Mouse (Mus musculus): ENCODE results near the gene Mag. TPM values are rescaled to one million over a fixed set of nuclear protein-coding genes. Genes with fewer than 3 reads are reported as not detected.

Mag gene
- polyA plus RNA-seq, 1 experiment: 0.48 TPM

- TF ChIP-seq CTCF (IDR thresholded peaks at IDR 0.05; ENCODE audit: extremely low read depth, insufficient read length, insufficient replicate concordance, low read depth, low read length) (no peak), POLR2A (IDR thresholded peaks at IDR 0.05; ENCODE audit: low read depth, low read length) (no peak)
- H3K4me3 ChIP-seq (ENCODE audit: low read depth, low read length): no peak overlapping the region
- peak overlapping the region; percentile 42; the same call in 1 of the 2 replicates for H3K27ac ChIP-seq (ENCODE audit: insufficient read depth, low read depth, low read length)
- peaks cover 2% of the 10 kb centered on the region; the same call in 1 of the 2 replicates for H3K4me1 ChIP-seq (ENCODE audit: control insufficient read depth, insufficient read depth, insufficient read length, low read length)
- WGBS: 78% methylated on average over 14 of the region's 14 CpGs
- no peaks in the 10 kb centered on the region for H3K36me3 ChIP-seq (ENCODE audit: control insufficient read depth, insufficient read depth, low read length)
- no peaks in the 10 kb centered on the region for H3K27me3 ChIP-seq (ENCODE audit: control insufficient read depth, insufficient read depth, low read length)
Measured at GRCm38 (mm10) chr7:30887568-30888188, 27.0 kb downstream of the Mag start.

- Histone ChIP-seq H3K4me1 (ENCODE audit: control insufficient read depth, insufficient read depth, insufficient read length, low read length) (peaks cover 2% of the 10 kb centered on the region; the same call in 1 of the 2 replicates), H3K27ac (ENCODE audit: insufficient read depth, low read depth, low read length) (0 out of 2 replicates have a peak overlapping the region, but pooled peaks have one; percentile 12), H3K27me3 (ENCODE audit: control insufficient read depth, insufficient read depth, low read length) (no peaks in the 10 kb centered on the region), H3K36me3 (ENCODE audit: control insufficient read depth, insufficient read depth, low read length) (no peaks in the 10 kb centered on the region), H3K4me3 (ENCODE audit: low read depth, low read length) (no peak overlapping the region)
- TF ChIP-seq CTCF (IDR thresholded peaks at IDR 0.05; ENCODE audit: extremely low read depth, insufficient read length, insufficient replicate concordance, low read depth, low read length) (no peak), POLR2A (IDR thresholded peaks at IDR 0.05; ENCODE audit: low read depth, low read length) (no peak)
- 78% methylated on average over 4 of the region's 4 CpGs for WGBS
Measured at GRCm38 (mm10) chr7:30886852-30887251, 27.8 kb downstream of the Mag start.

GRCm38 (mm10) chr7:30884047-30884446 lies 30.6 kb downstream of the Mag start:
- Histone ChIP-seq H3K4me3 (ENCODE audit: low read depth, low read length) (no peak overlapping the region), H3K27me3 (ENCODE audit: control insufficient read depth, insufficient read depth, low read length) (no peaks in the 10 kb centered on the region), H3K4me1 (ENCODE audit: control insufficient read depth, insufficient read depth, insufficient read length, low read length) (no peaks in the 10 kb centered on the region)

GRCm38 (mm10) chr7:30881367-30881766 lies 33.3 kb downstream of the Mag start:
- TF ChIP-seq POLR2A (IDR thresholded peaks at IDR 0.05; ENCODE audit: low read depth, low read length): no peak

More at GRCm38 (mm10) chr7:30884047-30884446, 30.6 kb downstream of the Mag start:
- Histone ChIP-seq H3K27ac (ENCODE audit: insufficient read depth, low read depth, low read length) (no peak overlapping the region), H3K36me3 (ENCODE audit: control insufficient read depth, insufficient read depth, low read length) (no peaks in the 10 kb centered on the region)
- no peak for TF ChIP-seq CTCF (IDR thresholded peaks at IDR 0.05; ENCODE audit: extremely low read depth, insufficient read length, insufficient replicate concordance, low read depth, low read length)
- no peak for TF ChIP-seq POLR2A (IDR thresholded peaks at IDR 0.05; ENCODE audit: low read depth, low read length)

GRCm38 (mm10) chr7:30880176-30880575 lies 34.5 kb downstream of the Mag start, which contains the start of gene Cd22:
Gene Cd22 (minus strand): TSS chr7:30880342.
- TF ChIP-seq POLR2A (IDR thresholded peaks at IDR 0.05; ENCODE audit: low read depth, low read length): no peak
- no peak for TF ChIP-seq CTCF (IDR thresholded peaks at IDR 0.05; ENCODE audit: extremely low read depth, insufficient read length, insufficient replicate concordance, low read depth, low read length)
- H3K27me3 ChIP-seq (ENCODE audit: control insufficient read depth, insufficient read depth, low read length): no peaks in the 10 kb centered on the region
- 0 out of 2 replicates have a peak within 1 kb of the TSS, but pooled peaks have one; percentile 11 for H3K27ac ChIP-seq (ENCODE audit: insufficient read depth, low read depth, low read length)
- peak within 1 kb of the TSS; percentile 46 for H3K4me3 ChIP-seq (ENCODE audit: low read depth, low read length)
- no peaks in the 10 kb centered on the region for H3K4me1 ChIP-seq (ENCODE audit: control insufficient read depth, insufficient read depth, insufficient read length, low read length)
- WGBS: 42% methylated on average over 7 of the region's 7 CpGs
- no peaks in the 10 kb centered on the region for H3K36me3 ChIP-seq (ENCODE audit: control insufficient read depth, insufficient read depth, low read length)

More at GRCm38 (mm10) chr7:30881367-30881766, 33.3 kb downstream of the Mag start:
- no peaks in the 10 kb centered on the region for H3K27me3 ChIP-seq (ENCODE audit: control insufficient read depth, insufficient read depth, low read length)
- no peak overlapping the region for H3K4me3 ChIP-seq (ENCODE audit: low read depth, low read length)
- no peaks in the 10 kb centered on the region for H3K36me3 ChIP-seq (ENCODE audit: control insufficient read depth, insufficient read depth, low read length)
- WGBS: 76% methylated on average over 3 of the region's 3 CpGs
- no peak overlapping the region for H3K27ac ChIP-seq (ENCODE audit: insufficient read depth, low read depth, low read length)
- no peaks in the 10 kb centered on the region for H3K4me1 ChIP-seq (ENCODE audit: control insufficient read depth, insufficient read depth, insufficient read length, low read length)

- no peaks in the 10 kb centered on the region for H3K27me3 ChIP-seq (ENCODE audit: control insufficient read depth, insufficient read depth, low read length)
- H3K27ac ChIP-seq (ENCODE audit: insufficient read depth, low read depth, low read length): 0 out of 2 replicates have a peak overlapping the region, but pooled peaks have one; percentile 11
- TF ChIP-seq CTCF (IDR thresholded peaks at IDR 0.05; ENCODE audit: extremely low read depth, insufficient read length, insufficient replicate concordance, low read depth, low read length): no peak
- TF ChIP-seq POLR2A (IDR thresholded peaks at IDR 0.05; ENCODE audit: low read depth, low read length): no peak
- H3K4me3 ChIP-seq (ENCODE audit: low read depth, low read length): peak overlapping the region; percentile 46
- no peaks in the 10 kb centered on the region for H3K36me3 ChIP-seq (ENCODE audit: control insufficient read depth, insufficient read depth, low read length)
- 83% methylated on average over 6 of the region's 6 CpGs for WGBS
- no peaks in the 10 kb centered on the region for H3K4me1 ChIP-seq (ENCODE audit: control insufficient read depth, insufficient read depth, insufficient read length, low read length)
Measured at GRCm38 (mm10) chr7:30878950-30879349, 35.7 kb downstream of the Mag start.

GRCm38 (mm10) chr7:30873083-30873482 lies 41.6 kb downstream of the Mag start:
- no peak overlapping the region for H3K27ac ChIP-seq (ENCODE audit: insufficient read depth, low read depth, low read length)
- 13% methylated on average over 15 of the region's 15 CpGs for WGBS

More at GRCm38 (mm10) chr7:30873083-30873482, 41.6 kb downstream of the Mag start:
- H3K36me3 ChIP-seq (ENCODE audit: control insufficient read depth, insufficient read depth, low read length): no peaks in the 10 kb centered on the region
- no peaks in the 10 kb centered on the region for H3K27me3 ChIP-seq (ENCODE audit: control insufficient read depth, insufficient read depth, low read length)
- peaks cover 3% of the 10 kb centered on the region; the same call in 1 of the 2 replicates for H3K4me1 ChIP-seq (ENCODE audit: control insufficient read depth, insufficient read depth, insufficient read length, low read length)
- TF ChIP-seq CTCF (IDR thresholded peaks at IDR 0.05; ENCODE audit: extremely low read depth, insufficient read length, insufficient replicate concordance, low read depth, low read length) (peak; percentile 72; the same call in 1 of the 2 replicates), POLR2A (IDR thresholded peaks at IDR 0.05; ENCODE audit: low read depth, low read length) (no peak)
- H3K4me3 ChIP-seq (ENCODE audit: low read depth, low read length): peak overlapping the region; percentile 19

All from small intestine, adult 2 months (tissue).